Mouse (Mus musculus): ENCODE data around the gene Vwa3b. TPM values are rescaled to one million over a fixed set of nuclear protein-coding genes. Genes with fewer than 3 reads are reported as not detected.

Gene Vwa3b
- total and polyA plus RNA-seq, 2 experiments from 2014 or later: 1.9 to 4.6 TPM

GRCm38 (mm10) chr1:37179852-37180251 is 153.5 kb downstream of the Vwa3b start:
- Histone ChIP-seq H3K4me3 (ENCODE audit: low read depth, low read length) (no peak overlapping the region), H3K36me3 (ENCODE audit: insufficient read depth) (no peaks in the 10 kb centered on the region), H3K27ac (ENCODE audit: low read depth, low read length) (no peak overlapping the region), H3K9ac (no peak overlapping the region), H3K9me3 (ENCODE audit: low read length) (no peaks in the 10 kb centered on the region), H3K4me2 (ENCODE audit: low read depth) (no peak overlapping the region), H3K4me1 (ENCODE audit: insufficient read depth) (no peaks in the 10 kb centered on the region), H3K27me3 (ENCODE audit: insufficient read depth, low read length) (no peaks in the 10 kb centered on the region)
- WGBS: 64% methylated on average over 5 of the region's 5 CpGs
- no peak for TF ChIP-seq CTCF (IDR thresholded peaks at IDR 0.05; ENCODE audit: low read depth)
- DNase-seq: no peak
- no peak for ATAC-seq

DNA sequence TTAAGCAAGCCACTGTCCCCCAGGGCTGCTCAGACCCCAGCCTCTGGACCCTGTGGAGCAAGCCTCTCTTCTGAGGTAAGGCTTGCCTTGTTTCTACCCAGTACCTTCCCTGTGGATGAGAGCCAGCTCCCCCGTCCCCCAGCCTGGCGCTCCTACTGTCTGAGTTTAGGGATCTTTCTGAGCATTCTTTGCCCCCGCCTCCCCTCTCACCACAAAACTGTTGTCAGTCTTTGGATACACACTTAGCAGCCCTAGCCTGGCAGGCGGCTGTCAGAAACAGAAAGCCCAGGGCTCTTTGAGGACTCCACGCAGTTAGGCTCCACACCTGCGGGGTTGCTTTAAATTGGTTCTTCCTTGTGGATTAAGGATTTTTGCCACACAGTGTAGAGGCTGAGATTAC is 160.7 kb downstream of the Vwa3b start:
- H3K9me3 ChIP-seq (ENCODE audit: low read length): no peaks in the 10 kb centered on the region
- H3K9ac ChIP-seq: no peak overlapping the region
- H3K27ac ChIP-seq (ENCODE audit: low read depth, low read length): no peak overlapping the region
- H3K27me3 ChIP-seq (ENCODE audit: insufficient read depth, low read length): no peaks in the 10 kb centered on the region
- H3K4me1 ChIP-seq (ENCODE audit: insufficient read depth): no peaks in the 10 kb centered on the region
- H3K4me3 ChIP-seq (ENCODE audit: low read depth, low read length): no peak overlapping the region
- no peak for ATAC-seq
- WGBS: 38% methylated on average over 6 of the region's 6 CpGs
- no peaks in the 10 kb centered on the region for H3K36me3 ChIP-seq (ENCODE audit: insufficient read depth)
- TF ChIP-seq CTCF (IDR thresholded peaks at IDR 0.05; ENCODE audit: low read depth): no peak
- DNase-seq: no peak
- no peak overlapping the region for H3K4me2 ChIP-seq (ENCODE audit: low read depth)

DNA sequence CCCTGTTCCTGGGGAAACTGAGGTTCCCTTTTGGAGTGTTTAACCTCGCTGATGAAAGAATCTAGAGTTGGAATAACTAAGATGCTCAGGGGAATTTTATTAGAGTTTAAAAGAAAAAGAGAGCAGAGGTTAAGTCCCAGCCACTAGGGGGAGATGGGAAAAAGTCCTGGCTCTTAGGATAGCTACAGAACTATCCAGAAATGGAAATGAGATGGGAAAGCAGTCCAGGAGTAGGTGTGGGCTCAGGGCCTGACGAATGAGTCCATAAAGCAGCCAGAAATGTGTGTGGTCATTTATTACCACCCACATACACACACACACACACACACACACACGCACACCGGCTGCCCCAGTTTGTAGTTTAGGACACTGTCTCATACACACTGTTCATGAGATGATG is 168.2 kb downstream of the Vwa3b start:
- Histone ChIP-seq H3K27ac (ENCODE audit: low read depth, low read length) (no peak overlapping the region), H3K9me3 (ENCODE audit: low read length) (no peaks in the 10 kb centered on the region), H3K9ac (no peak overlapping the region), H3K36me3 (ENCODE audit: insufficient read depth) (no peaks in the 10 kb centered on the region), H3K4me3 (ENCODE audit: low read depth, low read length) (no peak overlapping the region), H3K4me1 (ENCODE audit: insufficient read depth) (no peaks in the 10 kb centered on the region), H3K4me2 (ENCODE audit: low read depth) (no peak overlapping the region), H3K27me3 (ENCODE audit: insufficient read depth, low read length) (no peaks in the 10 kb centered on the region)
- ATAC-seq: peak; percentile 20; the same call in 1 of the 2 replicates
- DNase-seq: no peak
- WGBS: 44% methylated on average over 4 of the region's 4 CpGs
- TF ChIP-seq CTCF (IDR thresholded peaks at IDR 0.05; ENCODE audit: low read depth): peak; percentile 53

DNA sequence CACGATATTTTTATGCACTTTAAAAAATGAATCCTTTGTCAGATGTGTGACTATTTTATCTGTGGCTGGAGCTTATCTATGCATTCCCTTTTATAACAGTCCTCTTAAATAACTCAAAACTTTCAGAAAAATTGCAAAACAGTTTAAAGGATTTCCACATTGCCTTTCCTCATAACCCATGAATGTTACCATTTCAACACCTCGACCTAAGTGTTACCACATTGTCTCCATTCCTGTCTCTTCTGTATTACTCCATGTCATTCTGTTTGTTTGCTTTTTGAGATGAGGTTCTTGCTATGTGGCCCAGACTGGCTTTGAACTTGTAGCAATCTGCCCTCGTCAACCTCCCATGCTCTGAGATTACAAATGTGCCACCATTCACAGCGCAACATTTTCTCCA is 175.0 kb downstream of the Vwa3b start:
- no peak for ATAC-seq
- Histone ChIP-seq H3K4me1 (ENCODE audit: insufficient read depth) (no peaks in the 10 kb centered on the region), H3K36me3 (ENCODE audit: insufficient read depth) (no peaks in the 10 kb centered on the region), H3K27me3 (ENCODE audit: insufficient read depth, low read length) (no peaks in the 10 kb centered on the region), H3K9ac (no peak overlapping the region), H3K9me3 (ENCODE audit: low read length) (no peaks in the 10 kb centered on the region), H3K27ac (ENCODE audit: low read depth, low read length) (no peak overlapping the region), H3K4me3 (ENCODE audit: low read depth, low read length) (no peak overlapping the region), H3K4me2 (ENCODE audit: low read depth) (no peak overlapping the region)
- DNase-seq: no peak
- TF ChIP-seq CTCF (IDR thresholded peaks at IDR 0.05; ENCODE audit: low read depth): no peak
- WGBS: 92% methylated on average over 4 of the region's 4 CpGs

GRCm38 (mm10) chr1:37207743-37208142 is 181.3 kb downstream of the Vwa3b start:
- H3K4me1 ChIP-seq (ENCODE audit: insufficient read depth): no peaks in the 10 kb centered on the region
- DNase-seq: no peak
- no peak overlapping the region for H3K4me2 ChIP-seq (ENCODE audit: low read depth)
- no peaks in the 10 kb centered on the region for H3K36me3 ChIP-seq (ENCODE audit: insufficient read depth)
- H3K27ac ChIP-seq (ENCODE audit: low read depth, low read length): no peak overlapping the region
- H3K27me3 ChIP-seq (ENCODE audit: insufficient read depth, low read length): no peaks in the 10 kb centered on the region
- 55% methylated on average over 8 of the region's 8 CpGs for WGBS
- no peak for ATAC-seq
- H3K9me3 ChIP-seq (ENCODE audit: low read length): no peaks in the 10 kb centered on the region
- no peak for TF ChIP-seq CTCF (IDR thresholded peaks at IDR 0.05; ENCODE audit: low read depth)
- no peak overlapping the region for H3K9ac ChIP-seq
- H3K4me3 ChIP-seq (ENCODE audit: low read depth, low read length): no peak overlapping the region

GRCm38 (mm10) chr1:37212375-37212774 is 186.0 kb downstream of the Vwa3b start:
- WGBS: 87% methylated on average over 9 of the region's 9 CpGs

GRCm38 (mm10) chr1:37214144-37214543 is 187.7 kb downstream of the Vwa3b start, which contains the start of gene Cnga3:
Gene Cnga3 (plus strand): TSS chr1:37214434.
- H3K4me1 ChIP-seq (ENCODE audit: insufficient read depth): peaks cover under 1% of the 10 kb centered on the region; the same call in 1 of the 2 replicates

More at GRCm38 (mm10) chr1:37212375-37212774, 186.0 kb downstream of the Vwa3b start:
- TF ChIP-seq CTCF (IDR thresholded peaks at IDR 0.05; ENCODE audit: low read depth): no peak
- H3K4me2 ChIP-seq (ENCODE audit: low read depth): no peak overlapping the region
- no peak overlapping the region for H3K4me3 ChIP-seq (ENCODE audit: low read depth, low read length)
- no peaks in the 10 kb centered on the region for H3K9me3 ChIP-seq (ENCODE audit: low read length)
- no peak for DNase-seq
- ATAC-seq: no peak
- no peaks in the 10 kb centered on the region; the same call in 1 of the 2 replicates for H3K27me3 ChIP-seq (ENCODE audit: insufficient read depth, low read length)
- H3K4me1 ChIP-seq (ENCODE audit: insufficient read depth): no peaks in the 10 kb centered on the region
- no peak overlapping the region for H3K9ac ChIP-seq
- H3K27ac ChIP-seq (ENCODE audit: low read depth, low read length): no peak overlapping the region
- H3K36me3 ChIP-seq (ENCODE audit: insufficient read depth): no peaks in the 10 kb centered on the region

More at GRCm38 (mm10) chr1:37214144-37214543, 187.7 kb downstream of the Vwa3b start, which contains the start of gene Cnga3:
- Histone ChIP-seq H3K4me2 (ENCODE audit: low read depth) (no peak within 1 kb of the TSS), H3K4me3 (ENCODE audit: low read depth, low read length) (no peak within 1 kb of the TSS), H3K36me3 (ENCODE audit: insufficient read depth) (no peaks in the 10 kb centered on the region), H3K27me3 (ENCODE audit: insufficient read depth, low read length) (peaks cover 6% of the 10 kb centered on the region; the same call in 1 of the 2 replicates), H3K9ac (no peak within 1 kb of the TSS), H3K27ac (ENCODE audit: low read depth, low read length) (no peak within 1 kb of the TSS), H3K9me3 (ENCODE audit: low read length) (no peaks in the 10 kb centered on the region)
- ATAC-seq (no peak), DNase-seq (no peak)
- 61% methylated on average over 1 of the region's 1 CpGs for WGBS
- no peak for TF ChIP-seq CTCF (IDR thresholded peaks at IDR 0.05; ENCODE audit: low read depth)

Measured in forebrain, postnatal 0 days (tissue).